Mouse (Mus musculus): ENCODE measurements around the gene Lhfpl4.

DNA sequence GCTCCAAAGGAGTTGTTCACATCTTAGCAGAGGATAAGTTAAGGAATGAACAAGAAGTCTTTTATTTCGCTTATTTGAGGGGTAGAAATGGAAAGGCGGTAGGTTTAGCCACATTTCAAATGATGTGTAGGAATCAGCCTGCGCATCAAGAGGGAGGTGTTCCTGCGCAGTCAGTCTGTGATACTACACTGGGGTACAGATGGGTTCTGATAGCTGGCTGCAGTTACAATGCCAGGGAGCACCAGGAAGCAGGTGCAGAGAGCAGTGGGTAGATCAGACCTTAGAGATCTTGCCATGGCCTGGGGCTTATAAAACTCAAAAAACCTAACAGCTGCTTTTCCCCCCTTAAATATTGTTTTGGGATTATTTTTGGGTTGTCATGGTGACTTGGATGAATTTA is 49.9 kb downstream of the Lhfpl4 start:
- TF ChIP-seq CTCF (conservative IDR thresholded peaks at IDR 0.05; ENCODE audit: low read length) = no peak
- no peak for TF ChIP-seq NANOG (IDR thresholded peaks at IDR 0.05; ENCODE audit: borderline replicate concordance, low read length)
- no peak for TF ChIP-seq POU5F1 (IDR thresholded peaks at IDR 0.05; ENCODE audit: borderline replicate concordance, low read length)
